Mouse (Mus musculus): ENCODE measurements at regions not wholly inside any gene's neighbourhood (a gene's known extent, or its start where the extent isn't known, plus 50 kb on each side); places are given as distances from the start of the nearest gene placed in this dataset.
A peak's percentile ranks its signal among the peaks of the same experiment; 100 is the strongest.
"Not testable (repeated sequence)": the region's sequence is repeated elsewhere in the genome, so short reads cannot be mapped to it uniquely, and the experiment has no call there.

GRCm38 (mm10) chr13:97488518-97488917 is 247.6 kb downstream of the Enc1 start:
- DNase-seq (ENCODE audit: low read depth, low spot score), result no peak

- peak; percentile 52 for DNase-seq (ENCODE audit: low read depth, low spot score)
Measured at GRCm38 (mm10) chr13:97487746-97488473, 247.0 kb downstream of the Enc1 start.

- peak; percentile 49 for DNase-seq (ENCODE audit: low read depth, low spot score)
Measured at GRCm38 (mm10) chr13:97486490-97486889, 245.6 kb downstream of the Enc1 start.

GRCm38 (mm10) chr13:97485886-97486285 is 245.0 kb downstream of the Enc1 start:
- DNase-seq (ENCODE audit: low read depth, low spot score), result peak; percentile 72

GRCm38 (mm10) chr13:97484808-97485545 is 244.1 kb downstream of the Enc1 start:
- DNase-seq (ENCODE audit: low read depth, low spot score), result no peak

- DNase-seq (ENCODE audit: low read depth, low spot score), result no peak
Measured at GRCm38 (mm10) chr13:97483681-97484080, 242.8 kb downstream of the Enc1 start.

GRCm38 (mm10) chr13:97482439-97482946 is 241.6 kb downstream of the Enc1 start:
- DNase-seq (ENCODE audit: low read depth, low spot score), result no peak

- no peak for DNase-seq (ENCODE audit: low read depth, low spot score)
Measured at GRCm38 (mm10) chr13:97481259-97481658, 240.4 kb downstream of the Enc1 start.

- no peak for DNase-seq (ENCODE audit: low read depth, low spot score)
Measured at GRCm38 (mm10) chr13:97479066-97479586, 238.2 kb downstream of the Enc1 start.

- no peak for DNase-seq (ENCODE audit: low read depth, low spot score)
Measured at GRCm38 (mm10) chr13:97473971-97474365, 233.1 kb downstream of the Enc1 start.

- no peak for DNase-seq (ENCODE audit: low read depth, low spot score)
Measured at GRCm38 (mm10) chr13:97473256-97473970, 232.5 kb downstream of the Enc1 start.

- DNase-seq (ENCODE audit: low read depth, low spot score), result no peak
Measured at GRCm38 (mm10) chr13:97469999-97470398, 229.1 kb downstream of the Enc1 start.

- DNase-seq (ENCODE audit: low read depth, low spot score), result peak; percentile 58
Measured at GRCm38 (mm10) chr13:97468874-97469593, 228.1 kb downstream of the Enc1 start.

- not testable (repeated sequence) for DNase-seq (ENCODE audit: low read depth, low spot score)
Measured at GRCm38 (mm10) chr13:97466585-97466984, 225.7 kb downstream of the Enc1 start.

- no peak for DNase-seq (ENCODE audit: low read depth, low spot score)
Measured at GRCm38 (mm10) chr13:97463798-97464197, 222.9 kb downstream of the Enc1 start.

- no peak for DNase-seq (ENCODE audit: low read depth, low spot score)
Measured at GRCm38 (mm10) chr13:97462884-97463235, 222.0 kb downstream of the Enc1 start.

GRCm38 (mm10) chr13:97462110-97462883 is 221.4 kb downstream of the Enc1 start:
- DNase-seq (ENCODE audit: low read depth, low spot score), result no peak

GRCm38 (mm10) chr13:97461207-97461606 is 220.3 kb downstream of the Enc1 start:
- no peak for DNase-seq (ENCODE audit: low read depth, low spot score)

GRCm38 (mm10) chr13:97459106-97459505 is 218.2 kb downstream of the Enc1 start:
- peak; percentile 78 for DNase-seq (ENCODE audit: low read depth, low spot score)

GRCm38 (mm10) chr13:97455961-97456360 is 215.1 kb downstream of the Enc1 start:
- DNase-seq (ENCODE audit: low read depth, low spot score), result no peak

GRCm38 (mm10) chr13:97454715-97455114 is 213.8 kb downstream of the Enc1 start:
- DNase-seq (ENCODE audit: low read depth, low spot score), result no peak

Measured in brain, adult 2 months (tissue).